Mouse (Mus musculus): ENCODE data around the gene Aspg.

Gene Aspg

GRCm38 (mm10) chr12:112151244-112151979, 44.9 kb downstream of the Aspg start:
- DNase-seq (ENCODE audit: low read depth): no peak

- DNase-seq (ENCODE audit: low read depth): no peak
These were observed 45.5 kb downstream of the Aspg start for GRCm38 (mm10) chr12:112151980-112152362.

- no peak for DNase-seq (ENCODE audit: low read depth)
These were observed 47.1 kb downstream of the Aspg start for GRCm38 (mm10) chr12:112153597-112153996.

- no peak for DNase-seq (ENCODE audit: low read depth)
These were observed 48.0 kb downstream of the Aspg start for GRCm38 (mm10) chr12:112154476-112154875.

GRCm38 (mm10) chr12:112155218-112156051, 49.0 kb downstream of the Aspg start:
- DNase-seq (ENCODE audit: low read depth): no peak

- no peak for DNase-seq (ENCODE audit: low read depth)
These were observed 50.3 kb downstream of the Aspg start for GRCm38 (mm10) chr12:112156804-112157203.

- DNase-seq (ENCODE audit: low read depth): no peak
These were observed 51.8 kb downstream of the Aspg start for GRCm38 (mm10) chr12:112158246-112158645.

- DNase-seq (ENCODE audit: low read depth): no peak
These were observed 52.3 kb downstream of the Aspg start for GRCm38 (mm10) chr12:112158784-112159183.

GRCm38 (mm10) chr12:112163981-112164839, 57.7 kb downstream of the Aspg start:
- DNase-seq (ENCODE audit: low read depth): no peak

GRCm38 (mm10) chr12:112164840-112165219, 58.4 kb downstream of the Aspg start:
- DNase-seq (ENCODE audit: low read depth): no peak

- DNase-seq (ENCODE audit: low read depth): no peak
These were observed 62.8 kb downstream of the Aspg start for GRCm38 (mm10) chr12:112169240-112169639.

GRCm38 (mm10) chr12:112170671-112171574, 64.4 kb downstream of the Aspg start:
- no peak for DNase-seq (ENCODE audit: low read depth)

GRCm38 (mm10) chr12:112171657-112172056, 65.2 kb downstream of the Aspg start:
- no peak for DNase-seq (ENCODE audit: low read depth)

GRCm38 (mm10) chr12:112172214-112172613, 65.7 kb downstream of the Aspg start:
- no peak for DNase-seq (ENCODE audit: low read depth)

Measured in induced T-regulatory cell, adult 2 months (primary cell).